Mouse (Mus musculus): ENCODE data around the gene Timeless. TPM values are rescaled to one million over a fixed set of nuclear protein-coding genes. Genes with fewer than 3 reads are reported as not detected.
"Not testable (repeated sequence)": the region's sequence is repeated elsewhere in the genome, so short reads cannot be mapped to it uniquely, and the experiment has no call there.

The Timeless gene
- polyA plus RNA-seq, 1 experiment from 2014 or later = 8.6 TPM

GRCm38 (mm10) chr10:128191472-128191871 lies 40.4 kb upstream of the Timeless start:
- Histone ChIP-seq H3K4me1 (replicated peaks; ENCODE audit: control insufficient read depth, insufficient read depth, low read length) (0 out of 2 replicates have a peak, but pooled peaks cover 4% of the 10 kb centered on the region), H3K4me2 (replicated peaks; ENCODE audit: low read depth) (no peak overlapping the region), H3K4me3 (ENCODE audit: low read depth, low read length) (no peak overlapping the region), H3K36me3 (ENCODE audit: control insufficient read depth, insufficient read depth) (no peaks in the 10 kb centered on the region), H3K9ac (ENCODE audit: low read depth, low read length) (no peak overlapping the region), H3K27ac (ENCODE audit: low read depth, low read length) (no peak overlapping the region), H3K27me3 (replicated peaks; ENCODE audit: control insufficient read depth, insufficient read depth, low read length) (peaks cover 10% of the 10 kb centered on the region), H3K9me3 (ENCODE audit: control insufficient read depth) (no peaks in the 10 kb centered on the region)
- no peak for TF ChIP-seq CTCF (IDR thresholded peaks at IDR 0.05; ENCODE audit: low read depth)
- 31% methylated on average over 2 of the region's 2 CpGs for WGBS
- no peak for ATAC-seq

DNA sequence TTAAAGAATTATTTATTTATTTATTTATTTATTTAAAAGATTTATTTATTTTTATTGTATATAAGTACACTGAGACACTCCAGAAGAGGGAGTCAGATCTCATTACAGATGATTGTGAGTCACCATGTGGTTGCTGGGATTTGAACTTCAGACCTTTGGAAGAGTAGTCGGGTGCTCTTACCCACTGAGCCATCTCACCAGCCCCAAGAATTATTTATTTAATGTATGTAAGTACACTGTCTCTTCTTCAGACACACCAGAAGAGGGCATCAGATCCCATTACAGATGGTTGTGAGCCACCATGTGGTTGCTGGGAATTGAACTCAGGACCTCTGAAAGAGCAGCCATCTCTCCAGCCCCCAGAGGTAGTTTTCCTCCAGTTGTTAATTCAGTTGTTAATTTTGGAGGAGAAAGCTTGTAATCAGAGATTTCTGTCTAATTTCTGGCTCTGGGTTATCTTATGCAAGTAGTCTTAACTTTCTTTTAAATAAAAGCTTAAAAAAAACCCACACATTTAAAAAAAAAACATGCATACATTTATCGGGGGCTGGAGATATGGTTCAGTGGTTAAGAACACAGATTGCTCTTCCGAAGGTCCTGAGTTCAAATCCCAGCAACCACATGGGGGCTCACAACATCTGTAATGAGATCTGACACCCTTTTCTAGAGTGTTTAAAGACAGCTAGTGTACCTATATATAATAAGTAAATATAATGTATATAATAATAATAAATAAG lies 39.7 kb upstream of the Timeless start:
- H3K27ac ChIP-seq (ENCODE audit: low read depth, low read length); ATAC-seq; H3K4me2 ChIP-seq (replicated peaks; ENCODE audit: low read depth); H3K9me3 ChIP-seq (ENCODE audit: control insufficient read depth); H3K4me3 ChIP-seq (ENCODE audit: low read depth, low read length); H3K27me3 ChIP-seq (replicated peaks; ENCODE audit: control insufficient read depth, insufficient read depth, low read length); H3K4me1 ChIP-seq (replicated peaks; ENCODE audit: control insufficient read depth, insufficient read depth, low read length); H3K9ac ChIP-seq (ENCODE audit: low read depth, low read length); H3K36me3 ChIP-seq (ENCODE audit: control insufficient read depth, insufficient read depth): not testable (repeated sequence)
- 0 out of 2 replicates have a peak, but pooled peaks have one; percentile 2 for TF ChIP-seq CTCF (IDR thresholded peaks at IDR 0.05; ENCODE audit: low read depth)
- 93% methylated on average over 3 of the region's 3 CpGs for WGBS

DNA sequence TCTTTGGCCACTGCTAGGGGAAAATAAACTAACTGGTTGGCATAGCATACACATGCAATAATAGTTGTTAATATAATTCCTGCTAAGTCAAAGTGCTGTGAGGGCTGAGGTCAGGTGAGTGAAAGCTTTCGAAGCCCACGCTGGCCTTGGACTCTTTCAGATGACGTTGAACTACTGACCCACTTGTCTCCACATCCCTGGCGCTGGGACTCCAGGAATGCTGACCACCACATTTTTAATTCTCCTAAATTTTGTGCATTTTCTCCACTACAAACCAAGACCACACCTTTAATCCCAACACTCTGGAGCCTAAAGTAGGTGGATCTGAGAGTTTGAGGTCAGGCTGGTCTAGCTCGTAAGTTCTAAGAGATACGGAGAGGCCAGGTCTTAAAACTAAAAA lies 38.8 kb upstream of the Timeless start:
- Histone ChIP-seq H3K4me2 (replicated peaks; ENCODE audit: low read depth) (no peak overlapping the region), H3K9ac (ENCODE audit: low read depth, low read length) (no peak overlapping the region), H3K27ac (ENCODE audit: low read depth, low read length) (no peak overlapping the region), H3K36me3 (ENCODE audit: control insufficient read depth, insufficient read depth) (no peaks in the 10 kb centered on the region), H3K27me3 (replicated peaks; ENCODE audit: control insufficient read depth, insufficient read depth, low read length) (peaks cover 10% of the 10 kb centered on the region), H3K9me3 (ENCODE audit: control insufficient read depth) (no peaks in the 10 kb centered on the region), H3K4me3 (ENCODE audit: low read depth, low read length) (no peak overlapping the region), H3K4me1 (replicated peaks; ENCODE audit: control insufficient read depth, insufficient read depth, low read length) (0 out of 2 replicates have a peak, but pooled peaks cover 4% of the 10 kb centered on the region)
- TF ChIP-seq CTCF (IDR thresholded peaks at IDR 0.05; ENCODE audit: low read depth) = no peak
- no peak for ATAC-seq
- 91% methylated on average over 6 of the region's 6 CpGs for WGBS

DNA sequence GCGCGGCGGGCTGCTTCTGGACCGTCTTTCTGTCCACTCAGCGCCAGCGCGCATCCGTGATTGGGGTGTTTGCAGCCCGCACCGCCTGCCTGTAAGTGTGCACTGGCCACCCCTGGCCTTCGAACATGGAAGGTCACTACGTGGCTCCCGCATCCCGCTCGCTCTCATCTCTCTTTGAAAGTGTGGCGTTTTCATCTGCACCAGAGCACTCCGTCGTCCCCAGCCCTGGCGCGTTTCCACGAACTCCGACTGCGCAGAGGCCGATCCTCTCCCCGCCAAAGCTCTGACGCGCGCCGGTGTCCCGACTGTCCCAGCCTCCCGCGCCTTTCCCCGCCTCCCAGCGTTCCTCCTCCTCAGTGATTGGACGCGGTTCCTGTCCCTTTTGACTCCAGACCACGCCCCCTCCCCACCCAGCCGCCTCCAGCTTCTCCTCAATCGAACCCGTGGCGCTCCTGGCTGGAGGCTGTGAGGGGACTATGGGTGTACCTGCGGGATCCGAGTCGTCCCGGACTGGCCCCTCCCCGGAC lies 37.8 kb upstream of the Timeless start, which contains the start of gene Gls2:
Gls2 (plus strand) TSS at position 434 of the 527 bp plus-strand sequence.
- TF ChIP-seq CTCF (IDR thresholded peaks at IDR 0.05; ENCODE audit: low read depth) = no peak
- Histone ChIP-seq H3K4me1 (replicated peaks; ENCODE audit: control insufficient read depth, insufficient read depth, low read length) (0 out of 2 replicates have a peak, but pooled peaks cover 4% of the 10 kb centered on the region), H3K27ac (ENCODE audit: low read depth, low read length) (no peak within 1 kb of the TSS), H3K27me3 (replicated peaks; ENCODE audit: control insufficient read depth, insufficient read depth, low read length) (peaks cover 10% of the 10 kb centered on the region), H3K4me2 (replicated peaks; ENCODE audit: low read depth) (peak within 1 kb of the TSS; percentile 100), H3K9ac (ENCODE audit: low read depth, low read length) (peak within 1 kb of the TSS; percentile 46), H3K9me3 (ENCODE audit: control insufficient read depth) (no peaks in the 10 kb centered on the region), H3K36me3 (ENCODE audit: control insufficient read depth, insufficient read depth) (no peaks in the 10 kb centered on the region), H3K4me3 (ENCODE audit: low read depth, low read length) (peak within 1 kb of the TSS; percentile 66)
- WGBS = under 1% methylated on average over 46 of the region's 46 CpGs
- ATAC-seq = peak; percentile 95

DNA sequence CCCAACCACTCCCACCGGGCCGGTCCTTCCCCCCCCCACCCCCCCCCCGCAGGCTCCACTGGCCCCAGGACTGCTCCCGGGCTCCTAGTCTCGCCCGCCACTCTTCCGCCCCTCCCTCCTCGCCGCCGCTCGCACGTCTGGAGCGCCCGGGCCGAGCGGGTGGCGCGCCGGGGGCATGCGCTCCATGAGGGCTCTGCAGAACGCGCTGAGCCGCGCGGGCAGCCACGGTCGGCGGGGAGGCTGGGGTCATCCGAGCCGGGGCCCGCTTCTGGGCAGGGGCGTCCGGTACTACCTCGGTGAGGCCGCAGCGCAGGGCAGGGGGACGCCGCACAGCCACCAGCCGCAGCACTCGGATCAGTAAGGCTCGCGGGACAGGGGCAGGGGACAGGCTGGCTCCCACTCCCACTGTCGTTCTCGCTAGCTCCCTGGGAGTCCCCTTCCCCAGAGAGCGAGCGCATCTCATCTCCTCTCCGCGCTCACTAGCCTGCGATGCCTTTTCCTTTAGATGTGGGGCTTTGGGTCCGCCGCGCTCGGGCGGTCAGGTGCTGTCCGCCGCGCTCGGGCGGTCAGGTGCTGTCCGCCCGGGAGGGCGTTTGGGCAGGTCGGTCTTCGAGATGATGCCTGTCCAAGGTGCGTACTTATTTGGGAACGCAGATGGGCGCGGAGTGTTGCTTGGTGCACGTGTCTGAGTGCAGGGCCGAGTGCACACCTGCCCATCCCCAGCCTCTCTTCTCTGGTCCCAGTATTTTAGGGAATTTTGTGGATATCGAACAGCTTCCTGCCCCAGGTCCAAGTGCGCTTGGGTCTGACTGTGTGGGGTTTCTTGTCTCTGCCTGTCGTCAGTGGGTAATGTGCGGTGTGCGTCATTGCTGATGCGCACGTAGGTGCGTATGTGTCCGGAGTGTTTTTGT lies 37.1 kb upstream of the Timeless start:
- H3K36me3 ChIP-seq (ENCODE audit: control insufficient read depth, insufficient read depth) = no peaks in the 10 kb centered on the region
- TF ChIP-seq CTCF (IDR thresholded peaks at IDR 0.05; ENCODE audit: low read depth) = no peak
- no peaks in the 10 kb centered on the region for H3K9me3 ChIP-seq (ENCODE audit: control insufficient read depth)
- under 1% methylated on average over 71 of the region's 79 CpGs for WGBS
- H3K27me3 ChIP-seq (replicated peaks; ENCODE audit: control insufficient read depth, insufficient read depth, low read length) = peaks cover 10% of the 10 kb centered on the region
- 0 out of 2 replicates have a peak, but pooled peaks cover 4% of the 10 kb centered on the region for H3K4me1 ChIP-seq (replicated peaks; ENCODE audit: control insufficient read depth, insufficient read depth, low read length)
- peak overlapping the region; percentile 46 for H3K9ac ChIP-seq (ENCODE audit: low read depth, low read length)
- ATAC-seq = peak; percentile 82
- no peak overlapping the region for H3K27ac ChIP-seq (ENCODE audit: low read depth, low read length)
- peak overlapping the region; percentile 66 for H3K4me3 ChIP-seq (ENCODE audit: low read depth, low read length)
- peak overlapping the region; percentile 100 for H3K4me2 ChIP-seq (replicated peaks; ENCODE audit: low read depth)

DNA sequence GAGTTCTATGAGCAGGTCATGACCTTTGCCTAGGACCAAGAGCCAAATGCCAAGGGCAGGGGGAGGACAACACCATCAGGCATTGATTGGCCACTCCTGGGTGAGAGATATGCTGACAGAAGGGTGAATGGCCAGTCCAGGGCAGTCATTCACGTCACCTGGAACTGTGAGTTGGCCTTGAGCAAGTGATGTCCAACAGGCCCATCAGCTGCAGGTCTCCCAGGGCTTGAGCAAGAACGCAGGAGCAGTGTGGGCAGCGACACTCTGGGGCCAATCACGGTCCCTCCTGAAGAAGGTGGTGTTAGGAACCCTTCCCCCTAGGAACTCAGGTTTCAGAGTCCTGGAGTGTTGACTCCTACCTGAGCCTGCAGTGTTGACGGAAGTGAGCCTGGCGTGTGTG lies 30.0 kb upstream of the Timeless start:
- no peaks in the 10 kb centered on the region for H3K27me3 ChIP-seq (replicated peaks; ENCODE audit: control insufficient read depth, insufficient read depth, low read length)
- H3K4me3 ChIP-seq (ENCODE audit: low read depth, low read length) = no peak overlapping the region
- H3K9ac ChIP-seq (ENCODE audit: low read depth, low read length) = no peak overlapping the region
- H3K36me3 ChIP-seq (ENCODE audit: control insufficient read depth, insufficient read depth) = peaks cover 6% of the 10 kb centered on the region
- H3K4me1 ChIP-seq (replicated peaks; ENCODE audit: control insufficient read depth, insufficient read depth, low read length) = no peaks in the 10 kb centered on the region; the same call in 1 of the 2 replicates
- H3K9me3 ChIP-seq (ENCODE audit: control insufficient read depth) = no peaks in the 10 kb centered on the region
- H3K27ac ChIP-seq (ENCODE audit: low read depth, low read length) = no peak overlapping the region
- TF ChIP-seq CTCF (IDR thresholded peaks at IDR 0.05; ENCODE audit: low read depth) = no peak
- H3K4me2 ChIP-seq (replicated peaks; ENCODE audit: low read depth) = no peak overlapping the region
- WGBS = 67% methylated on average over 6 of the region's 6 CpGs
- ATAC-seq = no peak

Data from intestine, postnatal 0 days (tissue).